Mouse (Mus musculus) lung, embryonic 16.5 days (tissue): ENCODE measurements around the gene Hsf2bp. TPM values are rescaled to one million over a fixed set of nuclear protein-coding genes. Genes with fewer than 3 reads are reported as not detected.
A peak's percentile ranks its signal among the peaks of the same experiment; 100 is the strongest.

Experiments used
- ATAC-seq: fragments of 200-750 bp; cut with Nextera tagmentation; 2 replicates; pipeline ENCODE4 v1.8.0; 2017; ENCODE audit warnings: low read depth, mild to moderate bottlenecking, moderate library complexity
- H3K27ac ChIP-seq: fragments of 300-500 bp; sonication (generic); 2 replicates; pipeline ENCODE4 v1.5.1; 2014; ENCODE audit warnings: mild to moderate bottlenecking, control low read depth, low read length
- H3K27me3 ChIP-seq: fragments of 300-500 bp; sonication (generic); 2 replicates; pipeline ENCODE4 v1.6.1; 2014; ENCODE audit warnings: low read depth, low read length, mixed read lengths; ENCODE audit not compliant: control insufficient read depth, insufficient read depth
- H3K36me3 ChIP-seq: fragments of 300-500 bp; sonication (generic); 2 replicates; pipeline ENCODE4 v1.6.1; 2014; ENCODE audit warnings: low read length; ENCODE audit not compliant: control insufficient read depth, insufficient read depth
- H3K4me1 ChIP-seq: fragments of 300-500 bp; sonication (generic); replicated peaks from 2 replicates; pipeline ENCODE4 v1.6.1; 2014; ENCODE audit warnings: low read length, mixed read lengths; ENCODE audit not compliant: control insufficient read depth, insufficient read depth
- H3K4me2 ChIP-seq: fragments of 300-500 bp; sonication (generic); 2 replicates; pipeline ENCODE4 v1.6.1; 2014; ENCODE audit warnings: low read depth, low read length, control low read depth
- H3K4me3 ChIP-seq: fragments of 300-500 bp; sonication (generic); 2 replicates; pipeline ENCODE4 v1.5.1; 2014; ENCODE audit warnings: mild to moderate bottlenecking, low read length, control low read depth
- H3K9ac ChIP-seq: fragments of 300-500 bp; sonication (generic); 2 replicates; pipeline ENCODE4 v1.6.1; 2014; ENCODE audit warnings: low read length, control low read depth
- H3K9me3 ChIP-seq: fragments of 300-500 bp; sonication (generic); 2 replicates; pipeline ENCODE4 v1.6.1; 2016; ENCODE audit warnings: low read length; ENCODE audit not compliant: control insufficient read depth
- WGBS: fragments of 180-500 bp; shearing (Covaris S2); extraction: QIAGEN DNeasy Blood & Tissue Kit; methylation state at CpG from one replicate; pipeline ENCODE4 v1.1.7; 2014; 5-methylcytosine and 5-hydroxymethylcytosine counted together
- polyA plus RNA-seq: library from polyadenylated mRNA; unstranded; fragments of >200 nt; fragmentation: Nextera tagmentation; extraction: Ambion mirVana; gene quantifications from 2 replicates; pipeline ENCODE4 v1.2.1, GENCODE M21; 2015

Gene Hsf2bp
- polyA plus RNA-seq, 1 experiment from 2014 or later: 0.57 TPM

- 63% methylated on average over 2 of the region's 2 CpGs for WGBS
- Histone ChIP-seq H3K9ac (no peak overlapping the region), H3K4me2 (no peak overlapping the region), H3K4me3 (no peak overlapping the region), H3K27ac (no peak overlapping the region), H3K27me3 (no peaks in the 10 kb centered on the region), H3K4me1 (no peaks in the 10 kb centered on the region), H3K9me3 (no peaks in the 10 kb centered on the region), H3K36me3 (peaks cover 18% of the 10 kb centered on the region)
- no peak for ATAC-seq
Measured at GRCm38 (mm10) chr17:32063654-32064053, 27.5 kb upstream of the Hsf2bp start.

DNA sequence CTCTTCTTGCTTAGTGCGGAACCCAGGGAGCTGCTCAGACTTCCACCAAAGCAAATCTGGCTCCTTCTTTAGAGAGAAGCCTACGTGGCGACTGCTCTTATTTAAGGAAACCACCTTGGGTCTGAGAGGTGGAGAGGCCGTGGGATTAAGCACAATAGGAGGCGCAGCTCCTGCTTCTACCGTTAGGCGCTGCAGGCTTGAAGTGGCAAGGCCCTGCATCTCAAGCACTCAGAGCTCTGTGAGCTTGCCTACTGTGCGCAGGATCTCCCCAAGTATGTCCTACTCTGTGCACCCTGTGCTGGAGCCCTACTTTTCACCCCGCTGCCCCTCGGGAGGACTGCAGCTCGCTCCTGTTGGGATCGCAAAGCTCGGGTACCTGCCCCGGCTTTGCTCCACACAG, 25.1 kb upstream of the Hsf2bp start:
- H3K4me3 ChIP-seq: no peak overlapping the region
- no peaks in the 10 kb centered on the region for H3K4me1 ChIP-seq
- WGBS: 94% methylated on average over 14 of the region's 14 CpGs
- H3K4me2 ChIP-seq: no peak overlapping the region
- peaks cover 40% of the 10 kb centered on the region for H3K36me3 ChIP-seq
- no peak overlapping the region for H3K9ac ChIP-seq
- no peak for ATAC-seq
- no peaks in the 10 kb centered on the region for H3K9me3 ChIP-seq
- no peak overlapping the region for H3K27ac ChIP-seq
- H3K27me3 ChIP-seq: no peaks in the 10 kb centered on the region

DNA sequence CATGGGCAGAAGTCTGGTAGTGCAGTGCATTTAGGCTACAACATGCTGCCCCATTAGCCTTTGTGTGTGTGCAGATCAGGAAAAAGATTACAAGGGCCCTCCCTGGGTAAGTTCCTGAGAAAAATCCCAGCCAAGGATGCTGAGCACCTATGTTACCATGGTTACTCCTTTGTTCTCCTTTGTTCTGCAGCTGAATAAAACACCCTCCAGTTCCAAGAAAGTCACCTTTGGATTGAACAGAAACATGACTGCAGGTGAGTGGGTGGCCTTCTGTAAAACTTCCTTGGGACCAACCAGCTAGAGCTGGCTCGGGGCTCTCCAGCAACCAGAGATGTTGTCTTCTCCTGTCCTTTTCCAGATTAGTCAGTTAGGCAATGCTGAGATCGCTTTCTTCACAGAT, 22.9 kb upstream of the Hsf2bp start:
- ATAC-seq: no peak
- Histone ChIP-seq H3K27ac (no peak overlapping the region), H3K9me3 (no peaks in the 10 kb centered on the region), H3K4me1 (no peaks in the 10 kb centered on the region), H3K27me3 (no peaks in the 10 kb centered on the region), H3K4me2 (no peak overlapping the region), H3K9ac (no peak overlapping the region), H3K4me3 (no peak overlapping the region), H3K36me3 (peaks cover 56% of the 10 kb centered on the region)
- 94% methylated on average over 2 of the region's 2 CpGs for WGBS

DNA sequence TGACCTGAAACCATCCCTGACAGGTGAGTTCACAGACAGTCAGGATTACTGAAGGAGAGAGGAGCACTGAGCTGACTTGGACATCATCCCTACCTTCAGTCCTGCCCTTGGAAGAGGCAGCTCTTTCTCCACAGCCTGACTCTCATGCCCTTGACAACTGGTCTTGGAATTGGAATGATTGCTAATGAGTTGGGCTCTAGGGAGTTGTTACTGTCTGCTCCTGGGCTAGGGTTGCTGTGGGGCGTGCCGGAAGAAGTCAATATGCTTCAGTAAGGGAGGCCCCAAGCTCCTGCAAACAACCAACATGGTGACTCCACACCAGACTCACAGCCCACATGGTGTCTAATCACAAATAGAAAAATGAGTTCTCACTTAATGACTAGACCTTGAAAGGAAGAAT, 21.7 kb upstream of the Hsf2bp start:
- Histone ChIP-seq H3K9me3 (no peaks in the 10 kb centered on the region), H3K9ac (no peak overlapping the region), H3K4me2 (no peak overlapping the region), H3K4me3 (no peak overlapping the region), H3K27me3 (no peaks in the 10 kb centered on the region), H3K36me3 (peaks cover 67% of the 10 kb centered on the region), H3K27ac (no peak overlapping the region), H3K4me1 (no peaks in the 10 kb centered on the region)
- WGBS: 96% methylated on average over 2 of the region's 2 CpGs
- ATAC-seq: no peak

DNA sequence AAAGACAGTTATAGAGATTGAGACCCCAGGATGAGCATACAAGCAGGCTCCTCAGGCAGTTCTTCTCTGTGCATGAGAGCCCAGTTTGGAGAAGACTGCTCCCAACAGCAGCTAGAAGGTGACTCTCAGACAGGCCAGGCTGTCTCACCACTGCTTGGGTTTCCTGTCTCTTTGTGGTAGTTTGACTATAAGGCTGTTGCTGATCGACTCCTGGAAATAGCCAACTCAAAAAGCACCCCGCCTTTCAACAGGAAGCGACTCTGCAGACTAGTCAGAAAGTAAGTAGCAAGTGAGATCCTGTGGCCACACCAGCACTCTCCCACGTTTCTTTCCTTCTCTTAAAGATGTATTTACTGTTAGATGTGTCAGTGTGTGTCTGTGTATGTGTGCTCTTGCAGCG, 17.5 kb upstream of the Hsf2bp start:
- H3K4me1 ChIP-seq: no peaks in the 10 kb centered on the region
- H3K4me2 ChIP-seq: no peak overlapping the region
- 85% methylated on average over 5 of the region's 5 CpGs for WGBS
- peaks cover 66% of the 10 kb centered on the region for H3K36me3 ChIP-seq
- ATAC-seq: no peak
- H3K27me3 ChIP-seq: no peaks in the 10 kb centered on the region
- H3K9ac ChIP-seq: no peak overlapping the region
- H3K9me3 ChIP-seq: no peaks in the 10 kb centered on the region
- H3K27ac ChIP-seq: no peak overlapping the region
- H3K4me3 ChIP-seq: no peak overlapping the region

- no peak overlapping the region for H3K4me2 ChIP-seq
- H3K4me3 ChIP-seq: no peak overlapping the region
- no peaks in the 10 kb centered on the region for H3K9me3 ChIP-seq
- no peaks in the 10 kb centered on the region for H3K4me1 ChIP-seq
- no peaks in the 10 kb centered on the region for H3K27me3 ChIP-seq
- H3K9ac ChIP-seq: 0 out of 2 replicates have a peak overlapping the region, but pooled peaks have one; percentile 9
- ATAC-seq: no peak
- 54% methylated on average over 5 of the region's 5 CpGs for WGBS
- peak overlapping the region; percentile 21; the same call in 1 of the 2 replicates for H3K27ac ChIP-seq
- H3K36me3 ChIP-seq: peaks cover 56% of the 10 kb centered on the region
Measured at GRCm38 (mm10) chr17:32052237-32053080, 16.3 kb upstream of the Hsf2bp start.

DNA sequence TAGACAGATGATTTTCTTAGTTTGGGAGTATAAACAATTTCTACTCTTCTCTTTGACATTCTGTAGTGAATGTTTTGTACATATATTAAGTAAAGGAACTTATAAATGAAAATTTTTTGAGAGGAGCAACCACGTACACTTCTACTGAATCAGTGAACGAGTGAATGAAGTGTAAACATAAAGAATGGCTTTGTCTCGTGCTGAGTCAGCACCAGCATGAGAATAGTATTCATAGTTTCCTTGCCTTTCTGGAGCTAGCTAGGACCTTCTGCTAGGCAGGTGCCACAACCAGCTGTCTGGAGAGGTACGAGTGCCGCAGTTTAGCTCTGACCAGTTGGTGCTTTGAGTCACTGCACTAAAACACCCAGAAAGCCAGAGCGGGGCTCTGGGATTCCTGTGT, 14.5 kb upstream of the Hsf2bp start:
- Histone ChIP-seq H3K9ac (no peak overlapping the region), H3K4me2 (no peak overlapping the region), H3K36me3 (peaks cover 40% of the 10 kb centered on the region), H3K4me1 (no peaks in the 10 kb centered on the region), H3K27ac (no peak overlapping the region), H3K27me3 (no peaks in the 10 kb centered on the region), H3K9me3 (no peaks in the 10 kb centered on the region), H3K4me3 (no peak overlapping the region)
- 81% methylated on average over 6 of the region's 6 CpGs for WGBS
- ATAC-seq: no peak

DNA sequence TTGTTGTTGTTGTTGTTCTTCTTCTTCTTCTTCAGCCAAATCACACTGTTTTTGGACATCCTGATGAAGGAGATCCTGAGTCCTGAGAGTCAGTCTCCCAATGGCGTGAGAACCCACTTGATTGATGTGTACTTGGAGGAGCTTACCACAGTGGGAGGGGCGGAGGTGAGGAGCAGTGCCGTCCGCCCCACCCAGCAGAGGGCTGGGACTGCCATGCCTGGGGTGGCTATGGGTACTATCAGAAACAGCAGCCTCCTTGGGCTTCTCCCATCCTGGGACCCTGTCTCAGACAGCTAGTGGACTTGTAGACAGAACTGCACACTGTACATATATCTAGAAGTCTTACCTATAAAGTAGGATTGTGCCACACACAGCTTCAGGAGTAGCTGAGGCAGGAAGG, 13.8 kb upstream of the Hsf2bp start:
- no peak overlapping the region for H3K4me2 ChIP-seq
- H3K9ac ChIP-seq: no peak overlapping the region
- ATAC-seq: no peak
- WGBS: 72% methylated on average over 4 of the region's 4 CpGs
- H3K9me3 ChIP-seq: no peaks in the 10 kb centered on the region
- H3K27ac ChIP-seq: no peak overlapping the region
- H3K4me3 ChIP-seq: no peak overlapping the region
- no peaks in the 10 kb centered on the region for H3K27me3 ChIP-seq
- peaks cover 33% of the 10 kb centered on the region for H3K36me3 ChIP-seq
- no peaks in the 10 kb centered on the region for H3K4me1 ChIP-seq

- H3K27ac ChIP-seq: no peak overlapping the region
- peak; percentile 36; the same call in 1 of the 2 replicates for ATAC-seq
- H3K4me2 ChIP-seq: no peak overlapping the region
Measured at GRCm38 (mm10) chr17:32048351-32048750, 12.2 kb upstream of the Hsf2bp start.

More at GRCm38 (mm10) chr17:32048351-32048750, 12.2 kb upstream of the Hsf2bp start:
- WGBS: 70% methylated on average over 5 of the region's 5 CpGs
- Histone ChIP-seq H3K27me3 (no peaks in the 10 kb centered on the region), H3K4me1 (no peaks in the 10 kb centered on the region), H3K9ac (no peak overlapping the region), H3K36me3 (peaks cover 22% of the 10 kb centered on the region), H3K4me3 (no peak overlapping the region), H3K9me3 (no peaks in the 10 kb centered on the region)
